Mouse (Mus musculus) bone marrow, adult 2 months (tissue): ENCODE data around the gene Rsph10b.

Source experiments
- CTCF ChIP-seq: fragments of 200-500 bp; IDR thresholded peaks from 2 replicates; pipeline ENCODE4 v1.5.1; 2011; ENCODE audit warnings: low read length, control low read depth; ENCODE audit not compliant: control insufficient read depth, insufficient read depth
- POLR2A ChIP-seq: fragments of 200-500 bp; IDR thresholded peaks from 2 replicates; pipeline ENCODE4 v1.6.1; 2011; ENCODE audit warnings: low read depth, mild to moderate bottlenecking, control low read depth, low read length, borderline replicate concordance; ENCODE audit not compliant: control insufficient read depth

DNA sequence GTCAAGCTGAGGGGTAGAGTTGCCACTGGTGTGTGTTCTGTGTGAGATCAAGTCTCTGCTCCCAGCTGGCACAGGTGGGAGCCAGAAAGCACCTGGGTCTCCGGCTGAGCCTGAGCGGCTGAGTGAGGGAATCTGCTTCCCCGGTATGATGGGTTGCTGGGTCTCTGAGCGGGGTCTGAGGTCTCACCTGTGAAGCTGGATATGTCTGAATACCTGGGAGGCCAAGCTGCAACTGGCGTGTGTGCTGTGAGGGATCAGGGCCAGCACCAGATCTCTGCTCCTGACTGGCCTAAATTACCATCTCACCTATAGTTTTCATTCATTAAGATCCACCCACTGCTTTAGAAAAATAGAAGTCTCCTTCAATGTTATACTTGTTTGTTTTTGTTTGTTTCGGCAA, 24.3 kb downstream of the Rsph10b start:
- no peak for TF ChIP-seq CTCF
- TF ChIP-seq POLR2A, result no peak
